Mouse (Mus musculus): ENCODE results near the gene Spin2d. TPM values are rescaled to one million over a fixed set of nuclear protein-coding genes. Genes with fewer than 3 reads are reported as not detected.

Spin2d gene
- not detected in 2 replicates for polyA plus RNA-seq (2021; fragmentation: Nextera tagmentation)
- long read RNA-seq, experiment 1, result 0 reads
- long read RNA-seq, experiment 2, result 0 reads

GRCm38 (mm10) chrX:73176889-73177288 is at the start of gene Spin2d:
TSS of gene Spin2d (minus strand) at chrX:73176989.

DNA sequence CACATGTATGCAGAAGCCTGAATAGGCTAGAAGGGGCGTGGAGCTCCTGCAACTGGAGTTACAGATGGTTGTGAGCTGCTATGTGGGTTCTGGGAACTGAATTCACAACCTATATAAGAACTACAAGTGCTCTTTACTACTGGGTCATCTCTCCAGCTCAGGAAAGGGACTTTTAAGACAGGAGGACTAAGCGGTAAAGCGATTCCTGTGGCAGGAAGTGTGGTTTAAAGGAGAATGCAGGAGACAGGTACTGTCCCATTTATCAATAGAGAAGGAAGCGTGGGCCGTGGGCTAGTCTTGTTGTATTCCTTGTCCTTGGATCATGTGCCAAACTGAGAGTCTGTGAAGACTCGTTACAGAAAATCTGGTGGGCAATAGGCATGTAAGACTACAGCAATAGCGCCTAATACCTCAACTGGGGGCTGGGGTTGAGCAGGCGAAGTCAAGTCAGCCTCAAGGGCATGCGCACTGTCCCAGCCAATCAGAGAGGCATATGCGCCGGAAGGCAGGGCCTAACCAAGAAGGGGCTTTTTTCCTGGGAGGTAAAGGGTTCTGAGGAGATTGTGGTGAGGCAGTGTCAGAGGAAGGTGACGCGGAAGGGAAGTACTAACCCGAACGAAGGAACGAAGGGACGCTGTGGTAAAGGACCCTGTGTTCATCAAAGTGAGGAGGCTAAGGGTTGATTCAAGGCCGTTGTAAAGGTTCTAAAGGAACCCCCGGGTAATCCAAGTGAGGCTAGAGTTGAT is 37.2 kb upstream of the Spin2d start, which contains the start of gene Xlr4b:
Gene Xlr4b (plus strand): TSS at position 515 of the 746 bp plus-strand sequence.

GRCm38 (mm10) chrX:73191934-73192333 is 15.1 kb upstream of the Spin2d start, which contains the start of gene Xlr3b:
TSS of gene Xlr3b (plus strand) at chrX:73192207.

DNA sequence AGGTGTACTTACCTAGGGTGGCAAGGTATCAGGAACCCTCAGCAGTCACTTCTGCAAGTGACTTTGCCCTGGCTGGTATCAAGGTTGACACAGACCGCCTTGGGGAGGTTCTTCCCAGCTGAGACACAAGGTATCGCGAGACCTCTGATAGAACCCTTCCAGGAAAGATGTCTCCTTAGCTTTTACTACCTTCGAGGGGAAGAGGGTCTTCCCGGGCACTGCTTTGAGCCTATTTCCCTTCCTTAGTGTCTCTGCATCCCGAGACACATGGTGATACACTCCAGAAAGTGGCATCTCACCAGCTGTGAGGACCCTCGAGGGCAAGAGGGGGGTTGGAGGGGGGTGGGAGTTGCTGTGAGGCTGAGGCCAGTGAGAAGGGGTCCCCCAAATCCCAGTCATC is 27.4 kb downstream of the Spin2d start, which contains the start of gene DXBay18:
Gene DXBay18 (minus strand): TSS at position 101 of the 400 bp plus-strand sequence.

DNA sequence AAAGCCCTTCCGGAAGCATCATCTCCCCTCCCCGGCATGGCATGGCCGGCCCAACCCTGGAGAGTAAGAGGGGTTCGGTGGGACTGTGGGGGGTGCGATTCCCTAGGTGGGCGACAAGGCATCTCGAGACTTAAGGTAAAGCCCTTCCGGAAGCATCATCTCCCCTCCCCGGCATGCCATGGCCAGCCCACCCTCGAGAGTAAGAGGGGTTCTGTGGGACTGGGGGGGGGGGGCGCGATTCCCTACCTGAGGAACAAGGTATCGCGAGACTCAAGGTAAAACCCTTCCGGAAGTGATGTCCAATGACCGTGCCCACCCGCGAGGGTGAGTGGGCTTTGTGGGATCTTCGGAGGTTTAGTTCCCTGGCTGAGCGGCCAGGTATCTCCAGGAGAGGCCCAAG is 28.3 kb downstream of the Spin2d start, which contains the start of gene Xlr5b:
Gene Xlr5b (plus strand): TSS at position 301 of the 400 bp plus-strand sequence.

Other genes starting within 250 kb of the Spin2d start
- gene Zfp185, start 189.7 kb downstream of the Spin2d start, polyA plus RNA-seq (2021; fragmentation: Nextera tagmentation), result 1.1 and 4.6 TPM in 2 replicates
- not detected in 2 replicates for gene Pnma5, start 139.9 kb downstream of the Spin2d start, polyA plus RNA-seq (2021; fragmentation: Nextera tagmentation)
- gene Pnma3, start 112.2 kb downstream of the Spin2d start, polyA plus RNA-seq (2021; fragmentation: Nextera tagmentation), result 0.68 and 1.0 TPM in 2 replicates
- 0.18 TPM in 1 of 2 replicates, not detected in the other for gene Xlr4a, start 94.5 kb downstream of the Spin2d start, polyA plus RNA-seq (2021; fragmentation: Nextera tagmentation)
- gene Xlr3a, start 79.9 kb downstream of the Spin2d start, polyA plus RNA-seq (2021; fragmentation: Nextera tagmentation), result 0.53 and 1.8 TPM in 2 replicates
- gene Gm14685, start 59.9 kb downstream of the Spin2d start, polyA plus RNA-seq (2021; fragmentation: Nextera tagmentation), result 0.52 and 0.60 TPM in 2 replicates
- gene Xlr5b, start 28.2 kb downstream of the Spin2d start, polyA plus RNA-seq (2021; fragmentation: Nextera tagmentation), result not detected in 2 replicates
- 0.19 and 0.33 TPM in 2 replicates for gene DXBay18, start 27.5 kb downstream of the Spin2d start, polyA plus RNA-seq (2021; fragmentation: Nextera tagmentation)
- 0.65 and 1.9 TPM in 2 replicates for gene Xlr3b, start 15.2 kb upstream of the Spin2d start, polyA plus RNA-seq (2021; fragmentation: Nextera tagmentation)
- gene Xlr4b, start 37.3 kb upstream of the Spin2d start, polyA plus RNA-seq (2021; fragmentation: Nextera tagmentation), result 0.23 TPM in 1 of 2 replicates, not detected in the other
- 15.0 and 17.2 TPM in 2 replicates for gene F8a, start 51.3 kb upstream of the Spin2d start, polyA plus RNA-seq (2021; fragmentation: Nextera tagmentation)
- 0.24 TPM in 1 of 2 replicates, not detected in the other for gene Xlr4c, start 66.1 kb upstream of the Spin2d start, polyA plus RNA-seq (2021; fragmentation: Nextera tagmentation)
- not detected in 2 replicates for gene Xlr3c, start 88.4 kb upstream of the Spin2d start, polyA plus RNA-seq (2021; fragmentation: Nextera tagmentation)
- not detected in 2 replicates for gene Xlr5a, start 116.0 kb upstream of the Spin2d start, polyA plus RNA-seq (2021; fragmentation: Nextera tagmentation)
- not detected in 2 replicates for gene Xlr5c, start 116.0 kb upstream of the Spin2d start, polyA plus RNA-seq (2021; fragmentation: Nextera tagmentation)
- gene Gm45015, start 159.9 kb upstream of the Spin2d start, polyA plus RNA-seq (2021; fragmentation: Nextera tagmentation), result not detected in 2 replicates
- gene Zfp275, start 165.6 kb upstream of the Spin2d start, polyA plus RNA-seq (2021; fragmentation: Nextera tagmentation), result 2.7 and 3.2 TPM in 2 replicates
- not detected in 2 replicates for gene Gm18336, start 221.7 kb upstream of the Spin2d start, polyA plus RNA-seq (2021; fragmentation: Nextera tagmentation)
- 0.62 and 0.69 TPM in 2 replicates for gene Zfp92, start 234.1 kb upstream of the Spin2d start, polyA plus RNA-seq (2021; fragmentation: Nextera tagmentation)

All from layer of hippocampus, adult 6 months (tissue).